Mouse (Mus musculus): ENCODE measurements at regions not wholly inside any gene's neighbourhood (a gene's known extent, or its start where the extent isn't known, plus 50 kb on each side); places are given as distances from the start of the nearest gene placed in this dataset.

- no peak for DNase-seq (ENCODE audit: extremely low spot score in 1 of 2, low spot score in 1 of 2)
Measured at GRCm38 (mm10) chr9:103917771-103918170, 84.6 kb upstream of the Nphp3 start.

- no peak for DNase-seq (ENCODE audit: extremely low spot score in 1 of 2, low spot score in 1 of 2)
Measured at GRCm38 (mm10) chr9:103922356-103922755, 80.0 kb upstream of the Nphp3 start.

GRCm38 (mm10) chr9:103924641-103925040 is 77.7 kb upstream of the Nphp3 start:
- DNase-seq (ENCODE audit: extremely low spot score in 1 of 2, low spot score in 1 of 2), result no peak

GRCm38 (mm10) chr9:103925486-103925885 is 76.9 kb upstream of the Nphp3 start:
- DNase-seq (ENCODE audit: extremely low spot score in 1 of 2, low spot score in 1 of 2), result no peak

- DNase-seq (ENCODE audit: extremely low spot score in 1 of 2, low spot score in 1 of 2), result no peak
Measured at GRCm38 (mm10) chr9:103928744-103929527, 73.4 kb upstream of the Nphp3 start.

GRCm38 (mm10) chr9:103938070-103938469 is 64.3 kb upstream of the Nphp3 start:
- peak; percentile 49 to 64 for DNase-seq (ENCODE audit: extremely low spot score in 1 of 2, low spot score in 1 of 2)

GRCm38 (mm10) chr9:103940010-103940409 is 62.3 kb upstream of the Nphp3 start:
- no peak for DNase-seq (ENCODE audit: extremely low spot score in 1 of 2, low spot score in 1 of 2)

- DNase-seq (ENCODE audit: extremely low spot score in 1 of 2, low spot score in 1 of 2), result no peak
Measured at GRCm38 (mm10) chr9:103940506-103940905, 61.8 kb upstream of the Nphp3 start.

GRCm38 (mm10) chr9:103941176-103941900 is 61.0 kb upstream of the Nphp3 start:
- DNase-seq (ENCODE audit: extremely low spot score in 1 of 2, low spot score in 1 of 2), result peak in 1 of 2 experiments; percentile 27

- no peak for DNase-seq (ENCODE audit: extremely low spot score in 1 of 2, low spot score in 1 of 2)
Measured at GRCm38 (mm10) chr9:103941901-103942260, 60.5 kb upstream of the Nphp3 start.

- peak; percentile 57 to 74 for DNase-seq (ENCODE audit: extremely low spot score in 1 of 2, low spot score in 1 of 2)
Measured at GRCm38 (mm10) chr9:103945406-103945805, 56.9 kb upstream of the Nphp3 start.

- DNase-seq (ENCODE audit: extremely low spot score in 1 of 2, low spot score in 1 of 2), result no peak
Measured at GRCm38 (mm10) chr9:103951799-103952198, 50.5 kb upstream of the Nphp3 start.
